Mouse (Mus musculus): ENCODE results near the gene Mpl.

Gene Mpl

GRCm38 (mm10) chr4:118457345-118457975 is at the start of gene Mpl:
Mpl (minus strand) TSS chr4:118457513.
- DNase-seq (ENCODE audit: low spot score in 2 of 2): no peak

GRCm38 (mm10) chr4:118505551-118505950 is 48.2 kb upstream of the Mpl start:
- DNase-seq (ENCODE audit: low spot score in 2 of 2): no peak

- no peak for DNase-seq (ENCODE audit: low spot score in 2 of 2)
Observed at GRCm38 (mm10) chr4:118500792-118501191, 43.5 kb upstream of the Mpl start.

- peak in 1 of 2 experiments; percentile 18 for DNase-seq (ENCODE audit: low spot score in 2 of 2)
Observed at GRCm38 (mm10) chr4:118500171-118500724, 42.9 kb upstream of the Mpl start.

- no peak for DNase-seq (ENCODE audit: low spot score in 2 of 2)
Observed at GRCm38 (mm10) chr4:118490461-118490860, 33.1 kb upstream of the Mpl start.

GRCm38 (mm10) chr4:118489717-118490132 is 32.4 kb upstream of the Mpl start, which contains the start of gene Tie1:
Tie1 (minus strand) TSS chr4:118490061.
- no peak for DNase-seq (ENCODE audit: low spot score in 2 of 2)

GRCm38 (mm10) chr4:118476773-118477530 is 19.6 kb upstream of the Mpl start:
- DNase-seq (ENCODE audit: low spot score in 2 of 2): no peak

- no peak for DNase-seq (ENCODE audit: low spot score in 2 of 2)
Observed at GRCm38 (mm10) chr4:118472687-118473086, 15.4 kb upstream of the Mpl start.

- DNase-seq (ENCODE audit: low spot score in 2 of 2): no peak
Observed at GRCm38 (mm10) chr4:118471281-118471680, 14.0 kb upstream of the Mpl start.

GRCm38 (mm10) chr4:118465697-118466163 is 8.4 kb upstream of the Mpl start:
- no peak for DNase-seq (ENCODE audit: low spot score in 2 of 2)

- DNase-seq (ENCODE audit: low spot score in 2 of 2): peak; percentile 21 to 45
Observed at GRCm38 (mm10) chr4:118464956-118465355, 7.6 kb upstream of the Mpl start.

- DNase-seq (ENCODE audit: low spot score in 2 of 2): no peak
Observed at GRCm38 (mm10) chr4:118446415-118447153, 10.7 kb downstream of the Mpl start.

GRCm38 (mm10) chr4:118445781-118446414 is 11.4 kb downstream of the Mpl start:
- no peak for DNase-seq (ENCODE audit: low spot score in 2 of 2)

- DNase-seq (ENCODE audit: low spot score in 2 of 2): peak in 1 of 2 experiments; percentile 69
Observed at GRCm38 (mm10) chr4:118445088-118445487, 12.2 kb downstream of the Mpl start.

GRCm38 (mm10) chr4:118437829-118438253 is 19.5 kb downstream of the Mpl start:
- DNase-seq (ENCODE audit: low spot score in 2 of 2): no peak

GRCm38 (mm10) chr4:118436820-118437603 is 20.3 kb downstream of the Mpl start, which contains the start of gene Cdc20:
Cdc20 (minus strand) TSS chr4:118437352.
- DNase-seq (ENCODE audit: low spot score in 2 of 2): peak; percentile 82 to 85

GRCm38 (mm10) chr4:118432332-118432731 is 25.0 kb downstream of the Mpl start:
- no peak for DNase-seq (ENCODE audit: low spot score in 2 of 2)

- no peak for DNase-seq (ENCODE audit: low spot score in 2 of 2)
Observed at GRCm38 (mm10) chr4:118429215-118429895, 28.0 kb downstream of the Mpl start.

GRCm38 (mm10) chr4:118428531-118429214 is 28.6 kb downstream of the Mpl start:
- no peak for DNase-seq (ENCODE audit: low spot score in 2 of 2)

All from right cerebral cortex, postnatal 36 days (tissue).